Mouse (Mus musculus) gastrocnemius, postnatal 36 days (tissue): ENCODE results near the gene Eef1e1. TPM values are rescaled to one million over a fixed set of nuclear protein-coding genes. Genes with fewer than 3 reads are reported as not detected.
"Not testable (repeated sequence)": the region's sequence is repeated elsewhere in the genome, so short reads cannot be mapped to it uniquely, and the experiment has no call there.

Source experiments
- DNase-seq, 2 experiments: peaks; one replicate each; pipeline ENCODE4 v3.0.0; 2022
- intact Hi-C: fragments of 180-260 bp; cut with DNase I; formaldehyde crosslinking; loops from one replicate; pipeline ENCODE4 v1.15.1; 2025
- long read RNA-seq, 2 experiments: library from polyadenylated mRNA; stranded (forward); transcript quantifications; one replicate each; pipeline ENCODE4 v2.0.0; 2021
- total RNA-seq, 2 experiments: library from RNA; stranded (reverse); gene quantifications; 2 replicates each; pipeline ENCODE4 v1.2.3; 2021

Eef1e1 gene
- 10 to 100 TPM; 11.8 to 13.3 TPM for total RNA-seq
- long read RNA-seq, experiment 1, transcript Eef1e1-201 (4 exons, 2,553 nt): major isoform, 27 of 34 reads
- long read RNA-seq, experiment 1, partial matches to known transcripts: 2 of 34 reads
- long read RNA-seq, experiment 1, other reads (novel, unspliced or antisense): 2 of 34 reads
- long read RNA-seq, experiment 2, transcript Eef1e1-201 (4 exons, 2,553 nt): major isoform, 43 of 50 reads
- long read RNA-seq, experiment 2, partial matches to known transcripts: 1 of 50 reads
- long read RNA-seq, experiment 2, other reads (novel, unspliced or antisense): 2 of 50 reads

DNA sequence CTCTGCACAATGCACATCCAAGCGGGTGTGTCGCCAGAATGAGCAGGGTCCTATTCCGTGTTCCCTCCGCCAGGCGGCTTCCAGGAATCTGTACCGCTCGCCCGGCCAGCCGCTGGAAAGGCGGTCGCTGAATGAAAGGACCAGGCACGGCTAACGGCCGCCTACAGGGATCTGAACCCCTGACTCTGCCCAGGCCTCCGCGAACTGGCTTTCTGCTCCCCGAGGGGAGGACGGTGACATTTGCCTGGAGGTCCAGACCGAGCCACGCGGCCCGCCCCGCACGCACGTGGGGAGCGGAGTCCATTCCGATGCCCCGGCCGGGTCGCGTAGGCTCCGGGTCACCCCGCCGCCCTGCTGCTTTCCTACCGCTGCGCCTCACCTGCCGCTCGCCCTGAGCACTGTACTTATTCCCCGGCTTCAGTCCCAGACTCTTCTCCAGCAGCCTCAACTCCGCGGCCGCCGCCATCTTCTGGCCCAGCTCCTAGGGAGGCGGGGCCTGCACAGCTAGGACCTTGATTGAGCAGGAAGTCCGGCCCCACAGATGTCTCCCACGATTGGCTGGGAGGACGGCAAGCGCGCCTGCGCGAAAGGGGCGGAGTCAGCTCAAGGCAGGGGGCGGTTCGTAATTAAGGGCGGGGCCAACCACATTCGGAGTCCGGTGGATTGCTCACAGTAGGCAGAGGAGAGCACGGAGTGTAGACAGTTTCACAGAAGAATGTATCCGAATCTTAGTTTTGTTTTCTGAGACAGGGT lies at the start of gene Eef1e1:
Gene Eef1e1 (minus strand): TSS at position 531 of the 753 bp plus-strand sequence.
- DNase-seq: peak; percentile 92
- intact Hi-C loops: no loop called here

GRCm38 (mm10) chr13:38690845-38691244 lies 32.0 kb upstream of the Eef1e1 start:
- no peak for DNase-seq
- intact Hi-C loops: loop anchor here (5.0 kb wide), 1 partner anchor 321 kb away; no protein-coding TSS in a partner anchor

DNA sequence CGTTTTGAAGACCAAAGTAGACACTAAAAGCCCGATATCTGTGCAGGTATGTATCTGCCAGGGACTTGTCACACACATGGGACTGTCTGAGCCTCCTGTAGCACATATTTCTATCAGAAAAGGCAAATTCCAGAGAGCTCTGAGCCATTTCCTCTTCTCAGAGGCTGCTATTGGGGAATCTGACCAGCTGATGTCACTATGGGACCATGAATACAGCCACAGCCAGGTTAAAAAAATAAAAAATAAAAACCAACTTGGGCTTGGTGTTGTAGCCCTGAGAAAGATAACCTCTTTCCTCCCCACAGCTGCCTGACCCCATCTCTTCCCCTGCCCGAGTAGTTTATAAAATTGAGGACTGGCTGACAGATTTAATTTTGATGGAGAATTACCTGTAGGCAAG lies 31.2 kb upstream of the Eef1e1 start:
- DNase-seq: no peak
- intact Hi-C loops: loop anchor here (5.0 kb wide), 1 partner anchor 322 kb away; no protein-coding TSS in a partner anchor

DNA sequence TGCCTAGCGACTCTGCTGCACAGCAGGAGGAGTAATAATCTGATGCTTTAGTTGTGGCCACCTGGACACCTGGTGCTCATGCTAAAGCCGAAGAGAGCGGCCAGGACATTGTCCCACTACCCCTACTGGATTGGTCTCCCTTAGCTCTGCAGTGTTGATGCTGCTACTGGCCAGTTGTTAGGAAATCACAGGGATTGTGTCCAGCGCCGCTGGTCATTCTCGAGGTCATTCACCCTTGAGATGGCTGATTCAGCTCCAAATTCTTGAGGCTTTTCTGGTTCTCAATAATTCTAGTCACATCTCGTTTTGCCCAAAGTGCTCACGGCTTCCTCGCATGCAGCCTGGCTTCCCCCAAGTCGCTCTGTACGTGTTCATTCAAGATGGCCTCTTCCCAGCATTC lies 29.9 kb upstream of the Eef1e1 start:
- no peak for DNase-seq
- intact Hi-C loops: no loop called here

GRCm38 (mm10) chr13:38672336-38672735 lies 13.5 kb upstream of the Eef1e1 start:
- no peak for DNase-seq
- intact Hi-C loops: no loop called here

DNA sequence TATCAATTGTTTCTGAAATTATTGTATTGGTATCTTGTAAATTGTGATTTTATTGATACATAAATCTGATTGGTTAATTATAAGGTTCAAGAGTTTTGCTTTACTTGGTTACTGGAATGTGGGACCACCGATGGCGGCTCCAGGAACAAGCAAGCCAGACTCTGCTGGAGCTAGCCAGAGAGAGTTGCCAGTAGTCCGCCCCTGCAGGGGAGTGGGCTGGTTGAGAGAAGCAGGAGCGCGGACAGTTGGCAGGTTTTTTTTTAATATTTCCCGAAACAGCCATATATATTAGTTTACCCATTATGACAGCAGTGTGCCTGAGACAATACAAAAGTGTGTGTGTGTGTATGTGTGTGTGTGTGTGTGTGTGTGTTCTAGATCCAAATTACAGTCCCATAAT lies 12.6 kb upstream of the Eef1e1 start:
- intact Hi-C loops, DNase-seq: not testable (repeated sequence)

GRCm38 (mm10) chr13:38670051-38670450 lies 11.2 kb upstream of the Eef1e1 start:
- DNase-seq: no peak
- intact Hi-C loops: no loop called here

GRCm38 (mm10) chr13:38668514-38668913 lies 9.7 kb upstream of the Eef1e1 start:
- intact Hi-C loops: no loop called here
- DNase-seq: no peak

DNA sequence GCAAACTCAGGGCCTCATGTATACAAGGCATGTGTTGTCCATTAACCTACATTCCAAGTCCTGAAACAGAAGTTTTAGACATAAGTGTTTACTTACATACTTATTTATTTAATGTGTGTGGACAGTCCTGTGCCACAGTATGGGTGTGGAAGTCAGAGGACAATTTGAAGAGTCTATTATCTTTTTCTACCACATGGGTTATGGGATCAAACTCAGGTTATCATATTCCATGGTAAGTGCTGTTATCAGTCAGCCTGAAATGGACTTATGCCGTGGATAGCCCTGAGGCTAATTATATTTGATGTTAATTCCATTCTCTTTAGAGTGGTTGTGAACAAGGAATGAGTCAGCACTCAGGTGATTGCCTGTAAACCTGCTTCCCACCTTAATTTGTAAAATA lies 5.9 kb upstream of the Eef1e1 start:
- no peak for DNase-seq
- intact Hi-C loops: no loop called here

GRCm38 (mm10) chr13:38659524-38660136 lies 772 bp upstream of the Eef1e1 start:
- intact Hi-C loops: no loop called here
- no peak for DNase-seq

DNA sequence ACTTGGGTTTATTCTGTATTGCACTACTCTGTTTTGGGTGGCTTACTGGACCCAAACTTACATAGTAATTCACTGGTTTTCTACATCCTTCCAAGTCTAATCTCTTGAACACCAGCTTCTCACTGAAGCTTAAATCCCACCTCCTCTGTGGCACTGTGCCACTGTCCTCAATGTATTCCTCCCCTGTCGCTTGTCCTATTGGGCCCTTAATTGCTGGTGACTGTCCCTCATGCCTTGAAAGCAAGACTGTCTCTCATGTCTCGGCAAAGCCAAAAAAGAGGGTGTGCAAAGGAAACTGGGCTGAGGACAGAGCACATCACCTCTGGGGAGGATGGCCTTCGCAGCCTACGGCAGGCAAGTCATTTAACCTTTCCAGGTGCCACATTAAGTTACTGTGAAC lies 993 bp downstream of the Eef1e1 start:
- intact Hi-C loops: no loop called here
- no peak for DNase-seq

GRCm38 (mm10) chr13:38650292-38650691 lies 8.6 kb downstream of the Eef1e1 start:
- DNase-seq: no peak
- intact Hi-C loops: no loop called here

DNA sequence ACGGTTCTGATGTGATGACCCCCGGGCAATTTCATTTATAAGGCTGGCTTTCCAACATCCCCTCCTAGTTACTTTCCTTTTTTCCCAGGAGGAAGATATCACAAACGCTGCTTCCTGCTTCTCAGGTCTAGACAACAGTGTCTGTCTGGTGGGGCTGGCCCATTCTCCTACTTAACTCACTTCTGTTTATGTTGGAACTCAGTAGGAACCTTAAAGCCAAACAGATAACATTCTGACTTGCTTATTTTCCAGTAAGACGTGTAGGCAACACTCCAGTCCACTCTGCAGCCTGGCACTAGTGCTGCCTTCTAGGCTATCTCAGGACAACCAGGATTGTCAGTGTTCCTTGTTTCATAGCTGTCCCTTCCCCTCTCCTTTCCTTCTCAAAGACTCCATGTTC lies 9.8 kb downstream of the Eef1e1 start:
- intact Hi-C loops: no loop called here
- DNase-seq: no peak

DNA sequence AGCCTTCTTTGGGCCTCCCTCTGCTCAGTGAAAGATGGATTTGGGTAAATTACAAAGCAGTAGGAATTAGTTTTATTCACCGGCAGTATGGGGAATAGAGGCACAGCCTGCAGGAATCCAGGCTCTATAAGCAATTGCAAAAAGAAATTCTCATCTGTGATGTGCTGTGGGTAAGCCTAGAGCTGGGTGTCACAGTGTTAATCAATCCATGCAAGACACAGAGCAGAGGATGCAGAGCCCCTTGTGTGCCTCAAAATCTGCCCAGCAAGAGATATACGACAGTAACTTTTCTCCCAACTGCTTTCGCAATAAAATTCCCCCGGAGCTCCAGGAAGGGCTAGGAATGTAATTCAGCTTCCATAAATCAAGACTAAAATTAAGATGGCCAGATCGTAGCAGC lies 17.4 kb downstream of the Eef1e1 start:
- intact Hi-C loops: no loop called here
- DNase-seq: no peak

- DNase-seq: no peak
- intact Hi-C loops: no loop called here
These were observed 17.9 kb downstream of the Eef1e1 start for GRCm38 (mm10) chr13:38640961-38641360.

DNA sequence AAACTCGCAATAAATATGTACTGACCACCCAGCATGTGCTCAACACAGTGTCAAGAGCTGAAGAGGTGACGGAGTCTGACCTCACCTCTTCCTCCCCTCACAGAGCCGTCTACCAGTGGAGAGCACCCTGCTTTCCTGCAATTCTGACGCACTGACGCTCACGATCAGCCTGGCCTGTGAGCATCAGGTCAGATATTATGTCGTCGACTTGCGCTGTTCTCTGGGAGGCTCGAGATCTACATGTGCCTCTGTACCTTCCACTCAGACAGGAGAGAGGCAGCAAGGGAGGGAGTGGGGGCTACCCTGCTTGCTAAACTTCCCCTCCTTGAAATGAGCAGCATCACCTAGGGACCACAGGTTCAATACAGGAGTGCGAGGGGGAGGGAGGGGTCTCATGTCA lies 20.2 kb downstream of the Eef1e1 start:
- DNase-seq: no peak
- intact Hi-C loops: no loop called here

- intact Hi-C loops: no loop called here
- DNase-seq: peak; percentile 91 to 92
These were observed 24.0 kb downstream of the Eef1e1 start, which contains the start of gene Bloc1s5 for GRCm38 (mm10) chr13:38634800-38635269. TSS of gene Bloc1s5 (minus strand) at chr13:38635109.

- DNase-seq: no peak
- intact Hi-C loops: no loop called here
These were observed 24.5 kb downstream of the Eef1e1 start for GRCm38 (mm10) chr13:38634256-38634799.

DNA sequence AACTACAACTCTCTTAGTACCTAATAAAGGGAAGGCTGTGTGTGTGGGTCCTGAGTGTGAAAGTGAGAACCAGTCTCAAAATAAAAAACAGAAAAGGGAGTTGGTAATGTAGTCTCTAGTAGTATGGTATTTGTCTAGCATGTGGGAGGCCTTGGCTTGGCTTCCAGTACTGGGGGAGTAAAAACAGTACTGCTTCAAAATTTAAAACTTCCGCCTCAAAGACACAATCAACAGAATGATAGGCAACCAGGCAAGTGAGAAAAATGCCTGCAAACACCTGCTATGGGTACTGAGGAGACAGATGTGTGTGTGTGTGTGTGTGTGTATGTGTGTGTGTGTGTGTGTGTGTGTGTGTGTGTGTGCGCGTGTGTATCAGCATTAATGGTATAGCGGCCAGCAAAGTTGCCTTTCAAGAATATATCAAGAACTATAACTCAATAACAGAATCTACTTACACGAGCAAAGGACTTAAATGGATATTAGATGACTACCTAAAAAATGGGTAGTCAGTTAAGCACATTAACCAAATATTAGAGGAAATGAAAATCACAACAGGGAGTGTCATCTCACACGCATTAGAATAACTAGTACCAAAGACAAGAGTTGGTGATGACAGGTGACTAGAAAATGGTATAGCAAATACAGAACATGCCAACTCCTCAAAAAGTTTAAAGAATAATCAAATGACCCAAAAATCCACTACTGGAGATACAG lies 25.4 kb downstream of the Eef1e1 start:
- intact Hi-C loops: no loop called here
- no peak for DNase-seq

GRCm38 (mm10) chr13:38632556-38632955 lies 26.3 kb downstream of the Eef1e1 start:
- DNase-seq: no peak
- intact Hi-C loops: no loop called here

GRCm38 (mm10) chr13:38626229-38626525 lies 32.7 kb downstream of the Eef1e1 start:
- intact Hi-C loops: no loop called here
- DNase-seq: no peak
